Mouse (Mus musculus) midbrain, embryonic 14.5 days (tissue): ENCODE measurements around the gene Tpgs1. TPM values are rescaled to one million over a fixed set of nuclear protein-coding genes. Genes with fewer than 3 reads are reported as not detected.

Experiments used
- ATAC-seq: fragments of 200-750 bp; cut with Nextera tagmentation; 2 replicates; pipeline ENCODE4 v1.8.0; 2017; ENCODE audit warnings: moderate number of reproducible peaks, moderate library complexity; ENCODE audit not compliant: low FRiP score, low TSS enrichment
- DNase-seq: peaks from one replicate; pipeline ENCODE4 v3.0.0-alpha.2; 2015
- H3K27ac ChIP-seq: fragments of 300-500 bp; sonication (generic); replicated peaks from 2 replicates; pipeline ENCODE4 v1.5.1; 2014; ENCODE audit warnings: mild to moderate bottlenecking, low read depth, low read length, moderate library complexity
- H3K27me3 ChIP-seq: fragments of 300-500 bp; sonication (generic); 2 replicates; pipeline ENCODE4 v1.6.1; 2014; ENCODE audit warnings: low read length, control low read depth, mixed read lengths; ENCODE audit not compliant: control insufficient read depth, insufficient read depth
- H3K36me3 ChIP-seq: fragments of 300-500 bp; sonication (generic); 2 replicates; pipeline ENCODE4 v1.6.1; 2014; ENCODE audit warnings: low read length, control low read depth; ENCODE audit not compliant: control insufficient read depth, insufficient read depth
- H3K4me1 ChIP-seq: fragments of 300-500 bp; sonication (generic); 2 replicates; pipeline ENCODE4 v1.6.1; 2014; ENCODE audit warnings: mild to moderate bottlenecking, antibody characterized with exemption, low read length, control low read depth; ENCODE audit not compliant: control insufficient read depth, insufficient read depth
- H3K4me2 ChIP-seq: fragments of 300-500 bp; sonication (generic); 2 replicates; pipeline ENCODE4 v1.6.1; 2014; ENCODE audit warnings: mild to moderate bottlenecking, low read length, moderate library complexity
- H3K4me3 ChIP-seq: fragments of 300-500 bp; sonication (generic); replicated peaks from 2 replicates; pipeline ENCODE4 v1.5.1; 2014; ENCODE audit warnings: low read depth, low read length
- H3K9ac ChIP-seq: fragments of 300-500 bp; sonication (generic); replicated peaks from 2 replicates; pipeline ENCODE4 v1.6.1; 2014; ENCODE audit warnings: mild to moderate bottlenecking, low read length, moderate library complexity
- H3K9me3 ChIP-seq: fragments of 300-500 bp; sonication (generic); 2 replicates; pipeline ENCODE4 v1.6.1; 2016; ENCODE audit warnings: low read length, control low read depth, mixed read lengths; ENCODE audit not compliant: control insufficient read depth
- WGBS: fragments of 180-500 bp; shearing (Covaris S2); extraction: QIAGEN DNeasy Blood & Tissue Kit; methylation state at CpG from one replicate; pipeline ENCODE4 v1.1.7; 2014; 5-methylcytosine and 5-hydroxymethylcytosine counted together
- polyA plus RNA-seq: library from polyadenylated mRNA; unstranded; fragments of >200 nt; fragmentation: Nextera tagmentation; extraction: Ambion mirVana; gene quantifications from 2 replicates; pipeline ENCODE4 v1.2.1, GENCODE M21; 2014

Gene Tpgs1
- polyA plus RNA-seq, 1 experiment from 2014 or later = 94.4 TPM

DNA sequence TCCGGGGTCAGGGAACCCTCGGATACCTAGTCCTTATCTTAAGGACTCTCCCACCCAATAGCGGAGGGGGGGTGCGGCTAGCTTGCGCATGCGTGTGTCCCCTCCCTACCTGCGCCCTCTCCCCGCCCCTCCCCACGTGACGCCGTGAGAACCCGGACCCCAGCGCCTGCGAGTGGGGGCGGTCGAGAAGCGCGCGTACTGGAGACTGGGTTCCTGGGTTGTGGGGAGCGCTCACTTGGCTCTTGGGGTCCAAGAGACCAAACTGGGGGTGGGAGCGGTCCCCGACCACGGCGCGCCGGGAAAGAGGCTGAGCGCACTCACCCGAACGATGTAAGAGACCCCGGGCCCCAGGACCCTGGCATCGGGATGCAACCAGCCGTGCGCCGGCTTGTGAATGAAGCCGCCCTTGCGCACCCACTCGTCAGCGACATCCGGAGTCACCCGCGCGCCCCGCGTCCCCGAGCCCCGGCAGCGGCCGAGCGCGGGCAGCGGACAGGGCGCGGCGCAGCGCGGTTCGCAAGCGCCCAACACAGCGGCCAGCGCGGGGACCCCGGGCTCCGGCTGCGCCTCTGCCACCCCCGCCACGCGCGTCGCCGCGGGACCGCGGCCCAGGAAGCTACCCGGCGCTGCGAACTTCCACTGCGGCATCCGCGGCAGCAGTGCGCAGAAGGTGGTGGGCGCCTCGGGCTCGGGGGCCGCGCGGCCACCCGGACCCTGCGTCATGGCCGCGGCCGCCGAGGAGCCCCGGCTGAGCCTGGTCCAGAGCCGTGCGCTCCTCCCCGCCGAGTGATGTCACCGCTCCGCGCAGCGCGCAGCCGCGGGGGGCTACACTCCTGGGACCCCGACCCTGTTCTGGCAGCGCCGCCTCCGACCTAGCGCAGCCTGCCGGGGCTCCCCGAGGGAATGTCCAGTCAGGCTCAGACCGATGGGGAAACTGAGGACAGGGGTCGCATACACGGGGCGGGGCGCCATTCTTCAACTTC is 31.8 kb upstream of the Tpgs1 start, which contains the start of gene Shc2:
Gene Shc2, minus strand, starts transcription at position 791 of the 983 bp plus-strand sequence.
- Histone ChIP-seq H3K27ac (peak within 1 kb of the TSS; percentile 93), H3K4me1 (peaks cover 11% of the 10 kb centered on the region; the same call in 1 of the 2 replicates), H3K4me2 (peak within 1 kb of the TSS; percentile 71), H3K27me3 (peaks cover 10% of the 10 kb centered on the region; the same call in 1 of the 2 replicates), H3K9ac (peak within 1 kb of the TSS; percentile 83), H3K4me3 (peak within 1 kb of the TSS; percentile 63), H3K9me3 (no peaks in the 10 kb centered on the region), H3K36me3 (no peaks in the 10 kb centered on the region)
- WGBS = under 1% methylated on average over 116 of the region's 116 CpGs
- DNase-seq (peak; percentile 89), ATAC-seq (peak; percentile 85)

DNA sequence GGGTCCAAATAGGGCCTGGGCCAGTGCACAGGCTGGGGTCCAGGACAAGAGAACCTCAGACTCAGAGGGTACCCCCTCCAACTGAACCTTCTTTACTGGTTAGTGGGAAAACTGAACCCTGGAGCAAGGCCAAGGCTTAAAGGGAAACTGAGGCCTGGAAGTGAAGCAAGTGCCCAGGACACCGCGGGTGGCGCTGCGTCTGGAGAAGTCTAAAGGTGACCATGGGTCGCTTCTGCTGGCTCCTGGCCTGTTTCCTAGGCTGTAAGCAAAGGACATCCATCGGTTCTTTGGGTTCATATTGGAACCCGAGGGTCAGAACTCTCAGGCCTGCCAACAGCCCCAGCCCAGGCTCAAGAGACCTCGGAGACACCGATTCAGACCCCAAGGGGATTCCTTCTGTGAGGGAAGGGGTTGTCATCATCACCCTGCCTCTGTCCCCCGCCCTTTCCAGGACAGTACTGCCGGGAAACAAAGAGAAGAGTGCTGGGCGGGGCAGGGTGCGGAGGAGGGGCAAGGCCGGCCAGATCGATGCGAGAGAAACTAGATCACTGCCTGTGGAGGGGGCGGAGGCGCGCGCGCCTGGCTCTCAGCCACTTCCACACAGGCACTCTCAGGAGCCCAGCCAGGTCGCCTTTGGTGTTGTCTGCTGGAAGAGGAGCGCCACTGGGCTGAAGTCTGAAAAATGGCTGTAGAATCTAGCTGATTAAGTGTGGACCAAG is 30.5 kb upstream of the Tpgs1 start:
- H3K36me3 ChIP-seq = no peaks in the 10 kb centered on the region
- H3K27me3 ChIP-seq = peaks cover 10% of the 10 kb centered on the region; the same call in 1 of the 2 replicates
- peaks cover 11% of the 10 kb centered on the region; the same call in 1 of the 2 replicates for H3K4me1 ChIP-seq
- peak overlapping the region; percentile 93; the same call in 1 of the 2 replicates for H3K27ac ChIP-seq
- peak overlapping the region; percentile 63 for H3K4me3 ChIP-seq
- H3K9me3 ChIP-seq = no peaks in the 10 kb centered on the region
- ATAC-seq (no peak), DNase-seq (peak; percentile 53)
- 5% methylated on average over 23 of the region's 23 CpGs for WGBS
- H3K9ac ChIP-seq = peak overlapping the region; percentile 83; the same call in 1 of the 2 replicates
- H3K4me2 ChIP-seq = peak overlapping the region; percentile 71

DNA sequence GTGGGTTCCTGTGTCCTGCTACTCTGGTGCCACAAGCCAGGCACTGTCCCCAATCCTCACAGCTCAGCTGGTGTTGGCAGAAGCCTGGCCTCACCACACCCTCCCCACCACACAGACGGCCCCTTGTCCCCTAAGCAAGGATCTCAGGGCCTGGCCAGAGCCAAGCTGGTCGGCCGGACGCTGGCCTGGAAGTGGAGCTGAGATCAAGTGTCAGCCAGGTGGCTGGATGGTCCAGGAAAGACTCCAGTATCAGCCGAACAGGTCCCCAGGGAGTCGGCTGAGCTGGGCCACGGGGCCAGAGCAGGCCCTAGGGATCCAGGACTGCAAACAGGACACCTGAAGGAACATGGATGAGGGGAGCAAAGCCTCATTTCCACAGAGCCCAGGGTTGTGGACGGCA is 23.5 kb upstream of the Tpgs1 start, which contains the start of gene Odf3l2:
Gene Odf3l2, minus strand, starts transcription at position 28 of the 400 bp plus-strand sequence.
- no peak for DNase-seq
- H3K4me1 ChIP-seq = no peaks in the 10 kb centered on the region
- H3K9ac ChIP-seq = no peak within 1 kb of the TSS
- H3K9me3 ChIP-seq = no peaks in the 10 kb centered on the region
- no peak within 1 kb of the TSS for H3K4me2 ChIP-seq
- WGBS = 79% methylated on average over 8 of the region's 8 CpGs
- no peak within 1 kb of the TSS for H3K27ac ChIP-seq
- ATAC-seq = no peak
- no peaks in the 10 kb centered on the region for H3K36me3 ChIP-seq
- no peaks in the 10 kb centered on the region for H3K27me3 ChIP-seq
- H3K4me3 ChIP-seq = no peak within 1 kb of the TSS

DNA sequence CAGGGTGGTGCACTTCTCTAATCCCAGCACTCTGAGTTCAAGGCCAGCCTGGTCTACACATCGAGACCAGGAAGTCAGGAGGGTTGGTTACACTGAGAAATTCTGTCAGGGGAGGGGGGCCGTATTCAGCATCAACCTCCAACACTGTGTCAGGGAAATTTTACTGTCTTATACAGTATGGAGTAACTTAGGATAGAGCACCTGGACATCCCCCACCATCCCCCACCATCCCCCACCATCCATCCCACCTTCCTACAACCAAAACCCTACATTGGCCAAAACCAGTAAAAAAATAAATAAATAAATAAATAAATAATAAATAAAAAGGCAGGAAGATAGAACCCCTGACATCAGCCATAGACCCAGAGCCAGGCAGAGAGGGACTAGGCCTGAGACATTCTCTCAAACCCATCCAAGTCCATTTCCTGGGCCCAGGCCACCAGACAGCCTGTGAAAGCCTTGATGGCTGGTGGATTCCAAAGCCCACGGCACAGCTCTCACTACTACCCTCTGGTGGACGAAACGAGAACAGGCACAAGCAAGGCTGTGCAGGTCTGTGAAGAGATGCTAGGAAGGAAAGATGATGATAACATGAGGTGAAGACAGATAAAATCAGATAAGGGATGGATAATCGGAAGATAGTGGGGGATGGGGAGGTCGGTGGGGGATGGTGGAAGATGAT is 20.0 kb upstream of the Tpgs1 start:
- ATAC-seq (peak; percentile 50), DNase-seq (peak; percentile 89)
- Histone ChIP-seq H3K9me3 (no peaks in the 10 kb centered on the region), H3K4me3 (no peak overlapping the region), H3K4me1 (peaks cover 5% of the 10 kb centered on the region; the same call in 1 of the 2 replicates), H3K27ac (no peak overlapping the region), H3K36me3 (no peaks in the 10 kb centered on the region), H3K4me2 (no peak overlapping the region), H3K9ac (no peak overlapping the region), H3K27me3 (no peaks in the 10 kb centered on the region)
- 30% methylated on average over 7 of the region's 7 CpGs for WGBS

DNA sequence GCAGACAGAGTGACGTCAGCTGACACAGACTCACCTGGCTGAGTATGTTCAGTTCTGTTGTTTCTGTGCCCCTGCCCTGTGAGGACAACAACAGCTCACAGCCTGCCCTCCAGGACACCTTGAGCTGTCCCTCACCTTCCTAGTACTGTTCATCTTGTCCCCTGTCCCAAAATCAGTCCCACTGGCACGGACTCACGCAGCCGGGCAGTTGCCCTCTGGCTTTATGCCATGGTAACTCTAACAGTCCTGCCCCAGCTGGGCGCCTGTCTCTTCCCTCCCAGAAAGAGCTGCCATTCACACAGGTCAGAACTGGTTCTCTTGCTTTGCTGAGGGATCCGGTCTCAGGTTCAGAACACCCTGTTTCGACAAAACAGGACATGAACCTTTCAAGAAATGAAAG is 16.4 kb upstream of the Tpgs1 start:
- no peaks in the 10 kb centered on the region for H3K36me3 ChIP-seq
- H3K9me3 ChIP-seq = no peaks in the 10 kb centered on the region
- H3K27me3 ChIP-seq = no peaks in the 10 kb centered on the region
- no peak for ATAC-seq
- H3K4me1 ChIP-seq = peaks cover 26% of the 10 kb centered on the region
- H3K4me3 ChIP-seq = no peak overlapping the region
- H3K9ac ChIP-seq = no peak overlapping the region
- H3K27ac ChIP-seq = no peak overlapping the region
- DNase-seq = no peak
- 87% methylated on average over 7 of the region's 7 CpGs for WGBS
- no peak overlapping the region for H3K4me2 ChIP-seq

DNA sequence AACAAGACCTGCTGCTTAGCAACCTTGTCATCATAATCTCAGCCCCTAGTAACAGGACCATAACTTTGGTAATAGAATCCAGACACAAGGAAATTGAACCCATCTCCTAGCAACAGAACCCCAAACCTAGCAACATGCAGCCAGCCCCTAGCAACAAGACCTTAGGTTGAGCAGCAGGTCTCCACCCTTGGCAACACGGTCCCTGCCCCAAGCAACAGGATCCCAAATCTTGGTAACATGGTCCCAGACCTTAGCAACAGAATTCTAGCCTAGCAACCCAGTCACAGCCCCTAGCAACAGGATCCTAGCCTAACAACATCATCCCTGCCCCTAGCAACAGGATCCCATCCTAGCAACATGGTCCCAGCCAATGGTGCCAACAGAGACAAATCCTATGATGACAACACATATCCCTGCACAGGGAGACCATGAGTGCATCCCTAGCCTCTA is 14.2 kb upstream of the Tpgs1 start:
- Histone ChIP-seq H3K9me3 (no peaks in the 10 kb centered on the region), H3K36me3 (no peaks in the 10 kb centered on the region), H3K4me1 (peaks cover 26% of the 10 kb centered on the region), H3K9ac (no peak overlapping the region), H3K27me3 (no peaks in the 10 kb centered on the region), H3K4me3 (no peak overlapping the region), H3K4me2 (peak overlapping the region; percentile 20), H3K27ac (peak overlapping the region; percentile 82)
- WGBS = 3% methylated on average over 1 of the region's 1 CpGs
- peak; percentile 85 for ATAC-seq
- peak; percentile 82 for DNase-seq

DNA sequence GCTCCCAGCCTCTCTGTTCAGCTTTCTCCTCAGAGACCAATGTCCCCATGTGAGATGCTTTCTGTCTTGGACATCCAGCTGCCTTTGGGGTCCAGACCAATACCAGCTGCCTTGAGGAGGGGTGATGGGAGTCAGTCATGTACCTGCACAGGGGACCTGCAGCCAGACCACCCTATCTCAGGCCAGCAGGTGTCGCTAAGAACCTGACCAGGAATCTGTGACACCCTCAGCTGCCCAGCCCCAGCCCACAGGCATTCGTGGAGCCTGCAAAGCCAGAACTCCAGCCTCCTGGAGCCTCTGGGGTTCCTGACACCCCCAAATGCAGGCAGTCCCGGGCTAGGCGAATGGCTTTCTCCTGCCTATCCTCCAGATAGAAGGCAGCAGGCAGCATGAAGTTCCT is 10.3 kb upstream of the Tpgs1 start:
- Histone ChIP-seq H3K27ac (no peak overlapping the region), H3K4me3 (no peak overlapping the region), H3K9me3 (no peaks in the 10 kb centered on the region), H3K27me3 (no peaks in the 10 kb centered on the region), H3K4me2 (no peak overlapping the region), H3K4me1 (peaks cover 24% of the 10 kb centered on the region), H3K9ac (no peak overlapping the region), H3K36me3 (no peaks in the 10 kb centered on the region)
- WGBS = 23% methylated on average over 4 of the region's 4 CpGs
- peak; percentile 42 for DNase-seq
- no peak for ATAC-seq

DNA sequence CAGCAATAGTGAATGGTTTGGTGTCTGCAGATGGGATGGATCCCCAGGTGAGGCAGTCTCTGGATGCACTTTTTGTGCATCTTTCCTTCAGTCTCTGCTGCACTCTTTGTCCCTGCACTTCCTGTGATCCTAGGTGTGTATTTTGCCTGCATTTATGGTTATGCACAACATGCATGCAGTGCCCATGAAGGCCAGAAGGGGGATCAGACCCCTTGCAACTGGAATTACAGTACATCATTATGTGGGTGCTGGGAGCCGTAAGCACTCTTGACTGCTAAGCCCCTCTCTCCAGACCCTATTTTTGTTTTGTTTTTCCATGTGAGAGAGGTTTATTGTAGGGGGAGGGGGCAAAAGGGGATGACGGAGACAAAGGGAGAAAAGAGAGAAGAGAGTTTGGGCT is 8.9 kb upstream of the Tpgs1 start:
- no peak for DNase-seq
- H3K27me3 ChIP-seq = no peaks in the 10 kb centered on the region
- no peak overlapping the region for H3K4me3 ChIP-seq
- WGBS = 76% methylated on average over 2 of the region's 2 CpGs
- H3K4me2 ChIP-seq = no peak overlapping the region
- no peak overlapping the region for H3K9ac ChIP-seq
- ATAC-seq = no peak
- no peak overlapping the region for H3K27ac ChIP-seq
- H3K4me1 ChIP-seq = peaks cover 9% of the 10 kb centered on the region
- H3K36me3 ChIP-seq = no peaks in the 10 kb centered on the region
- no peaks in the 10 kb centered on the region for H3K9me3 ChIP-seq
